Mouse (Mus musculus) left cerebral cortex, postnatal 10 days (tissue): Measurements from ENCODE around the gene Reps2. TPM values are rescaled to one million over a fixed set of nuclear protein-coding genes. Genes with fewer than 3 reads are reported as not detected.

ENCODE experiments used
- DNase-seq, 2 experiments: peaks; one replicate each; pipeline ENCODE4 v3.0.0; 2021 to 2022; ENCODE audit warnings: low spot score in 2 of 2, mixed read lengths in 1 of 2; ENCODE audit errors: extremely low spot score in 1 of 2
- intact Hi-C: fragments of 180-260 bp; cut with DNase I; formaldehyde crosslinking; loops from one replicate; pipeline ENCODE4 v1.15.1; 2025
- total RNA-seq, 2 experiments: library from RNA; stranded (reverse); gene quantifications; 2 replicates each; pipeline ENCODE4 v1.2.3; 2021

Gene Reps2
- total RNA-seq, 2 experiments from 2014 or later, result 84.1 to 89.3 TPM

DNA sequence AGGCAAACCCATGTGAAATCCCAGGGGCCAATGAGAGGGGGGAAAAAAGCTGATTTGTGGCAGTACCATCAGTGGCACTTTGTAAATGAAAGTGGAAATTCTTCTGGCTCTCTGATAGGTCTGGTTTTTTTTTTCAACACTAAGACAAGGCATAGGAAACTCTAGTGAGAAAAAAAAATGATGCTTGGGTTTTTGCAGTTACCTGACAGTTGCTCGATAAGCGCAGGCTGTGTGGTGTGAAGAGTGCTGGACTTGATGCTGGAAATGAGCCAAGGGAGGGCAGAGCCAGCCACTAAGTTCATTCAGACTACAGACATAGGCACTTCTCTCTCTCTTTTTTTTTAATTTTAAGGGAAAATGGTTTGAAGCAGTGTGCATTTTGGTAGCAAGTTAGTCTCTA, 123.1 kb downstream of the Reps2 start:
- intact Hi-C loops, result no loop called here
- no peak for DNase-seq

DNA sequence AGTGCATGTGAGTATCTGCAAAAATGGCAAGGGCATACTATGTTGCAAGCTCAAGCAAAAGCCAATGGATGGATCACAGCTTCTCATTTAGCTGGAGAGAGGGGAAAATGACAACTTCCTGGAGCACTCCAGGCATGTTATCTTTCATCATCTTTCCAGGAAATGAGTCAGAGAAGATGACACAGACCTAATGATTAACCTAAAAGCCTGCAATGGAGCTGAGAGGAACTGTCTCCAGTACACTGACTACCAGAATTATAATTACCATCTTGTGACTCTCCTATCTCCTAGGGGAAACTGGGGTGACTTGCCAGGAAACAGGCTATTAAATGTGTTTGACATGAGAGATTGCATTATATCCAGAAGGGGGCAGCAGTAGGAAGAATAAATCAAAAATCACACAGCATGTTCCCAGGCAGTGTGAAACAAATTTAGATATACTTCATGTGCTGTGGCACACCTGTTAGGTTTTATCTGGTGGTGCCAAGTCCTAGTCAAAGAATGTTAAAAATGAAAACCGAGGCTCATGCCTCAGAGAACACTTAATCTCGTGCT, 132.9 kb downstream of the Reps2 start:
- DNase-seq, result no peak
- intact Hi-C loops, result loop anchor here (10.0 kb wide), 1 partner anchor 254 kb away; the partner anchor contains the start of gene Rbbp7

DNA sequence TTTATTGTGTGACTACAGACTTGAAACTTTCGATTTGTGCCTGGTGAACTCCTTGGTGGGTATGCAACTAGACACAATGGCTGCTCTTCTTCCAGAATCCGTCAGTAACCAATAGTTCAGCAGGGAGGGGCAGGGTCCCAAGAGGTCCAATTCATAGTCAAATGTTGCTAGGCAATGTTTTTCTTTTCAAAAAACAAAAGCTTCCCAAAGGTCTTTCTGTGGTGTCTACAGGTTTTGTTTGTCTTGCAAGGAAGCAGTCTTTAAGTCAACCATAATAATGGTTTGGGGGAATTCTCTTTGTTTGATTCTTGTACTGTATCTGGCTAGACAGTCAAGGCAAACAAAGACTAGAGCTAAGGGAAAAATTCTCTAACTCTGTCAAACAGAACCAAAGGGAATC, 138.3 kb downstream of the Reps2 start:
- no peak for DNase-seq
- intact Hi-C loops, result no loop called here

DNA sequence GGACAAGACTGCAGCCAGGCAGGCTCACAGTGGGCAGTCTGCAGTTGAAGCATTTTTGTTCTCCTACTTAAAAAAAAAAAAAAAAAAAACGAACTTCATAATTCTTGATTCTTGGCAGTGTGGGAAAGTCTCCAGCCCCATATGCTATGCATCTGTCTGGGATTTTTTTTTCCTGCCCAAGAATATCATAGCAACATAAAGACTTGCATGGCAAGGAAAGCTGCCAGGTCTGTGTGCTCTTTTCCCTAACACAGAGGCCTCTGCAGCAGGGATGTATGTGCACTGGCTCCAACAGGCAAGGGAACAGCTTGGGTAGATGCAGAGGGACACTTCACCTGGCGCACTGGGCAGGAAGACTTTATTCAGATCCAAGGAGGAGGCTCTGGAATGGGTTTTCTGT, 140.0 kb downstream of the Reps2 start:
- intact Hi-C loops, result no loop called here
- DNase-seq, result peak in 1 of 2 experiments; percentile 25

DNA sequence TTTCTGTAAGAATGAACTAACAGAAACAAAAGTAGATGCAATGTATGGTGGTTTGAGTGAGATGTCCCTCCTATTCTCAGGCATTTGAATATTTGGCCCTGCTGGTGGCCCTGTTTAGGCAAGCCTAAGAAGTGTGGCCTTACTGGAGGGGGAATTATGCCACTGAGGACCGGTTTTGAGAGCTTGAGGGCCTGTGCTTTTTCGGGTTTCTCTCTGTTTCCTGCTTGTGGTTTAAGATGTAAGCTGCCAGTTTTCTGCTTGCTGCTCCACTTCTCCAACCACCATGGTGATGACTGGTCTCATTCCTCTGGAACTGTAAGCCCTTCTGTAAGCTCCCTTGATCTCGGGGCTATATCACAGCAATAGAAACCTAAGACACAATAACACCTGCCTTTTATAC, 142.5 kb downstream of the Reps2 start:
- intact Hi-C loops, result no loop called here
- DNase-seq, result no peak

DNA sequence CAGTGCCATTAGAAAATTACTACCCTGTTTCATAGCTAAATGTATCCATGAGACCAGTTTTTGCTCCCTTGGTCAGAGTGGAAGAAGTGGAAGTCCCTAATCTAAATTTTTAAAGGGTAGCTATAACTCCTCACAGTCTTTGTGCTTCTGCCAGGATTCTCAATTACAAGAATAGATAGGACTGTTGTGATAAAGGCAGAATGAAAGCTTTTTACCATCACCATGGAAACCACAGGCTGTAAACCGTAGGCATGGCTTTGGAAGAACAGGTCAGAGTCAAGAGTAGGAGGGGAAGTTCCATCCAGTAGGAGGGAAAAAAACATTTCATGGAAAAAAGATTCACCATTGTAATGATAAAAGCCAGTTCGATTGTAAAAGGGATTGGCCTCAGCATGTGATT, 147.0 kb downstream of the Reps2 start:
- no peak for DNase-seq
- intact Hi-C loops, result no loop called here

DNA sequence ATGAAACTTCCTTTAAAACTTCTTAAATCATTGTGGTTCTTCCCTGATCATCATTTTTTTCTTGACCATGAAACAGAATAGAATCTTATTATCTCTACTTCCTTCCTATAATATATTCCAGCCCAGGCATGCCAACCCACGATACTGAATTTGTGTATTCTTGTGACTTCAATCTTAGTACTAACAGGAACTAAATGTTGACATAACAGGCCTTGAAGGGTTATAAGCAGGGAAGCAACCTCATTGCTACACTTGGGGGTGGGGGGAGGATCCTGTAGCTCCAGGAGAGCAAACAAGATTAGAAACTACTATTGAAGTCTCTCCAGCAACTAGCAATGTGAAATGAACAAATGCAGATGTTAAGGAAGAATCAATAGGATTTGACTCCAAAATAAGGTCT, 154.8 kb downstream of the Reps2 start:
- intact Hi-C loops, result no loop called here
- no peak for DNase-seq

DNA sequence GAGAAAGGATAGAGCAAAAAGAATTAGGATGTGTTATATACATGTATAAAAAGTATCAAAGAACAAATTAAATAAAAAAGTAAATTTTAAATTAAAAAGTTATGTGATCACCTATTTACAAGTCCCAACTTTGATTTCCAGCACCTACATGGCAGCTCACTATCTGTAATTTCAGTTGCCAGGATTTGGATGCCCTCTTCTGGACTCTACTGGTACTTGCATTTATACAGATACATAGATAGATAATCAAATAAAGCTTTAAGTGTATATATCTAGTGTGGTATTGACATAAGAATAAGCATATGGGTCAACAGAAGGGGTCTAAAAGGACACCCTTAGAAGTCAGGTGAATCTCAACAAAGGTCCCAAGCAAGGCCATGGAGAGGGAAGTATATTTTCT, 155.7 kb downstream of the Reps2 start:
- DNase-seq, result no peak
- intact Hi-C loops, result no loop called here

DNA sequence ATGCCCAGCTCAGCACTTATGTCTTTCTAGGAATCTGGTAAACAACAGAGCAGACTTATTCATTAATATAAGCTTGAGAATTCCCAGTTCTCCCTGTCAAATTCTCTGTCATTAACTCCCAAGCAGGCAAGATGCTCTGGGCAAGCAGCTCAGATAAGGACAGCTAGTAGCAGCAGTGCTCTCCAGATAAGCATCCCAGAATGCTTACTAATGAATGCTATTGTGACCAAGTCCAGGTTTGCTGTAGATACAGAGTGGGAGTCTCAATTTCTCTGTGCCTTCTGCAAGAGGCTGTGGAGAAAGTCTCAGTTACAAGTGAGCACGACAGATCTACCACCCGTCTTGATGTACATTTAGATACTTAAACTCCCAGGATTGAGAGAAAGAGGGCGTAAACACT, 173.2 kb downstream of the Reps2 start:
- no peak for DNase-seq
- intact Hi-C loops, result no loop called here

DNA sequence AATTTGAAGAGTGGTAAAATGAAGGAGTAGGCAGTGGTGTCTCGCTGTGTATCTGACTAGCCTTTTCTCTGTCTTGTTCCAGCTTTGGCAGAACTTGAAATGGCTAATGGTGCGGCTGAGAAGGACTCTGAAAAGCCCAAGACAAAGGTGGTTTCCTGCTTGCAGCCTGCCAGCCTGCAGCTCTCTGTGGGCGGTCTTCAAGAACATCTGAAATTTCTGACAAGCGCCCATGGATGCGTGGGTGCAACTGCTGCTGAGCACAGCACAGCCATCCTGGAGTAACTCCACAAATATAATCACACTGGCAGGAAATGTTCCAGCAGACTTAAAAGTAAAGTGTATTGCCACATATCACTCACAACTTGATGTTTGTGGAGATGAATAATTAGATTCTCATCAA, 181.3 kb downstream of the Reps2 start:
- peak; percentile 34 to 36 for DNase-seq
- intact Hi-C loops, result no loop called here

DNA sequence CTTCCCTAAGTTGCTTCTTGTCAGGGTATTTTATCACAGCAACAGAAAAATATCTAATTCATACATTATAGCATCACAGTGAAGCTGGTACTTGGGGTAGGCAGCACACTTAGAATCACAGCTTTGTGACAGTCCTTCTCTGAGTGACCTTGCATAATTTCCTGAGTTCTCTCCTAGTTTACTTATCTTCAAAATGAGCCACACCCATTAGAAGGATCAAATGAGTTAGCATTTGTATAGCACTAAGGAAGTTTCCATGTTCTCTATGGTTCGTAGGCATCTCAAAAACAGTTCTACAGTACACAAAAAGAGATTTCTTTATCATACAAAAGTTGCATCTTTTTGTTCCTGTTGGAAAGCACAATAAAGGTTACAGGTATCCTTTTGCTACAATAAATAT, 187.0 kb downstream of the Reps2 start:
- intact Hi-C loops, result loop anchor here (10.0 kb wide), 1 partner anchor 492 kb away; no protein-coding TSS in a partner anchor
- no peak for DNase-seq

DNA sequence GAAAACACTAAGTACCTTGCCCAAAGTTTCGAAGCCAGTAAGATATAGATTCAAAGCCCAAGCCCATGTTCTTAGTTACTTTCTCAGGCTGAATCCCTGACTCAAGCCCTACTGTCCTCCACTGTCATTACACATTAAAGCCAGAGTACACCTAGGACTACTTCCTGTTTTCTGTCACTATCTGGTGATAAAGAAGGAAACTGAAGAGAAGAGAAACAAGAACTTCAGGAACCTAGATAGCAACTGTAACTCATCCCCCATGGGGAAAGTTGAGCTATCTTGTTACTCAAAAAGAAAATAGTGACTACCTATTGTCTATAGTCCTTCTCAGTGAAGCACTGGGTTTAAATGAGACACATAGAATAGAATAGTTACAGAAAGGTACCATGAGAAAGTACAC, 188.1 kb downstream of the Reps2 start:
- intact Hi-C loops, result loop anchor here (10.0 kb wide), 1 partner anchor 491 kb away; no protein-coding TSS in a partner anchor
- no peak for DNase-seq

DNA sequence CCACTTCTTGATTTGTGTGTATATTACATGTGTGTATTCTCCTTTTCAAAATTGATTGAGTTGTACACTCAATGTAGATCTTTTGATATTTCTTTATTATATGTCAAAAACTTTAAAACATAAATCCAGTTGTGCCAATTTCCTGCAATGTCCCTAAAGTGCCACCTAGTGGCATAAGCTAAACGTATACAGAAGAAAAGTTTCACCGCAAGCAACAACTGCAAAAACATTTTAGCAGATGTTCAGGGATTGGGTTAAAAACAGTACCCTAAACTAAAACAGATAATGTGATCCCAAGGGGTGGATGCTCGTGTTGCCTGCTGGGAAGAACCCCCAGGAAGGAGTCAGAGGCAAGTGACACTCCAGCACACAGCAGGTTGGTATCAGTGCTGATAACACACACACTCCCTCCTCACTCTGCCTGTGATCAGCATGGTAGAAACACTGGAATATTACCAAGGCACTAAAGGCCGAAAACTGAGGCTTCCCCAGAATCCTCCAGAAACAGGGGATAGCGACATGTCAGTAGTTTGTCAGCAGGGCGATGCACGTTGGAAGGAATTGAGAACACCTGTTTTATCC, 189.5 kb downstream of the Reps2 start:
- intact Hi-C loops, result loop anchor here (10.0 kb wide), 1 partner anchor 489 kb away; no protein-coding TSS in a partner anchor
- DNase-seq, result no peak

DNA sequence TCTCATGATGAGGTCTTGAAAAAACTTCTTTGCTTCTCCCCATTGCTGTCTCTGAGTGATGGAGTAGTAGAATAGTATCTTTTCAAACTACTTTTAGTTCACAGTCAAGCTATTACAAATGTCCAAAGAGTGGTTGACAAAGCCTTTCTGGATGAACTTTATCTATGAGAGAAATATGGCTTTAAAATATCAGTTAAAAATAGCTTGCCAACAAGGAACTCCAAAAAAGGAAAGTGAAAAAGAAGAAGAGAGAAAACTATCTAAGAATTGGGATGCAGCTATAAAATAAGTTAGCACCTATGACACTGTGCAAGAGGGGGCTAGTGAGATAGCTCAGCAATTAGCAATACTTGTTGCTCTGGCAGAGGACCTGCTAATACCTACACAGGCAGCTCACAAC, 190.8 kb downstream of the Reps2 start:
- no peak for DNase-seq

DNA sequence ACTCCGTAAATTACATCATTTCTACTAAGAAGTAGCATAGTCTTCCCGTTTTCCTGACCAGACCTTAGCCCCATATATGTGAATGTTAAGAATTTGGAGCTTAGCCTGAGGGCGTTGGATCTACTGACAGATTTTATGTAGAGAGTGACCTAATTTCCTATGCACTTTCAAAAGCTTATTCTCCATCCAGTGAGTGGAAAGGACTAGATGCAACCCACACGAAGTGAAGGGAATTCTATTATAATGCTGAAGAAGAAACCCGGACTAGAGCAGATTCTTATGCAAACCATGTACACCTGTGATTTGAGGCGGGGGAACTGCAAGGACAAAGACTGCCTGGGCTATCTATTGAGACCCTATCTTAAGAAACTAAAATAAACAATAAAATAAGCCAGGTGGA, 195.5 kb downstream of the Reps2 start:
- no peak for DNase-seq
- intact Hi-C loops, result no loop called here

More for the DNA sequence above, 190.8 kb downstream of the Reps2 start:
- intact Hi-C loops, result loop anchor here (10.0 kb wide), 1 partner anchor 488 kb away; no protein-coding TSS in a partner anchor

DNA sequence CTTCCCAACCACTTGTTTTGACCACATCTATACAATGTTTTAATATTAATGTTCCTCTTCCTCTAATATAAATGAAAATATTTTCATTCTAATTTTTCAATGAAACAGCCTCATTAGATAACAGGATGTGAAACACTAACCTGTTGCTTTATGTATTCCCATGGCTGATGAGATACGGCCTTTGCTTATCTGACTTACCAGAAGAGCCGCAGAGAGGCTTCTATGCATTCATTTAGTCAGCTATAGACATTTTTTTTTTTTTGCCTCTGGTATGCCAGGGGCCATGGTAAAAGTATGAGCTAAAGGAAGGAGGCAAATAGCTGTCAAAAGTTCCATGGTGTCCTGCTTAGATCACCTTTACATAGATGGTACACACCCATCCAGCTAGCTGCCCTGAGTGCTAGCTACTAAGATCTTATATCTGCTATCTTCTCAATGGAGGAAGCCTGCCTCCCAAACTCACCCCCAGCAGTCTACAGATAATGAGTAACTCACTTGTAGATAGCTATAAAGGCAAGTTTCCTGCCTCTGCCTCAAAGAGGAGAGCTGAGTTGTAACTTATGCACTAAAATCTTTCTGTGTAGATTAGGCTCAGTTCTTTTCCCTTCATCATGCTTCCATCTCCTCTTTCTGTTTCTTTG, 196.7 kb downstream of the Reps2 start:
- intact Hi-C loops, result no loop called here
- no peak for DNase-seq

DNA sequence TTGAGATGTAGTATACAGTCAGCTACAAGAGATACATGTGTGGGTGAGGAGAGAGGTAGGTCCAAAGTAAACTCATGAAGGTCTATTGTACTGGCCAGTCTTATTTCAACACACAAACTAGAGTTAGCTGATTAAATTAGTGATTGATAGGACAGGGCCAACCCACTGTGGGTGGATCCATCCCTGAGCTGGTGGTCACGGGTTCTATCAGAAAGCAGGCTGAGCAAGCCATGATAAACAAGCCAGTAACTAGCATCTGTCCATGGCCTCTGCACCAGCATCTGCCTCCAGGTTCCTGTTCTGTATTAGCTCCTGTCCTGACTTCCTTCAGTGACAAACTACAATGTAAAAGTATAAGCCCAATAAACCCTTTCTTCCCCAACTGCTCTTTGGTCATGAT, 200.1 kb downstream of the Reps2 start:
- intact Hi-C loops, result no loop called here
- DNase-seq, result no peak

DNA sequence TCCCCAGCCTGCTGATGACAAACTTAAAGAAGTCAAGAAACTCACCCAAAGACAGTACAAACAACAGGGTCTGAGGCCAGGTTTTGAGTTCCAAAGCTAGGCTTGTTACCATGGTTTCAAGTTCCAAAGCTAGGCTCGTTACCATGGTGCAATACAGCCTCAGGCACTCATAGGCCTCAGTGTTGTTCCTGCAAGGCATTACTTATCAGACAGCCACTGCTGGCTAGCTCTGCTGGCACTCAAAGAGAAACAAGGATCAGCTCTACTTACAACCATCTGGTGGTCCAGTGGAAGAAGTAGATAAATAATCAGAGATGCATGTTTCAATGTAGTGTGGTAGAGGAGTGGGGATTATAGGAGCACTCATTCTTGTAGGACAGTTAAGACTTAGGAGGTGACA, 200.5 kb downstream of the Reps2 start:
- intact Hi-C loops, result no loop called here
- DNase-seq, result no peak

DNA sequence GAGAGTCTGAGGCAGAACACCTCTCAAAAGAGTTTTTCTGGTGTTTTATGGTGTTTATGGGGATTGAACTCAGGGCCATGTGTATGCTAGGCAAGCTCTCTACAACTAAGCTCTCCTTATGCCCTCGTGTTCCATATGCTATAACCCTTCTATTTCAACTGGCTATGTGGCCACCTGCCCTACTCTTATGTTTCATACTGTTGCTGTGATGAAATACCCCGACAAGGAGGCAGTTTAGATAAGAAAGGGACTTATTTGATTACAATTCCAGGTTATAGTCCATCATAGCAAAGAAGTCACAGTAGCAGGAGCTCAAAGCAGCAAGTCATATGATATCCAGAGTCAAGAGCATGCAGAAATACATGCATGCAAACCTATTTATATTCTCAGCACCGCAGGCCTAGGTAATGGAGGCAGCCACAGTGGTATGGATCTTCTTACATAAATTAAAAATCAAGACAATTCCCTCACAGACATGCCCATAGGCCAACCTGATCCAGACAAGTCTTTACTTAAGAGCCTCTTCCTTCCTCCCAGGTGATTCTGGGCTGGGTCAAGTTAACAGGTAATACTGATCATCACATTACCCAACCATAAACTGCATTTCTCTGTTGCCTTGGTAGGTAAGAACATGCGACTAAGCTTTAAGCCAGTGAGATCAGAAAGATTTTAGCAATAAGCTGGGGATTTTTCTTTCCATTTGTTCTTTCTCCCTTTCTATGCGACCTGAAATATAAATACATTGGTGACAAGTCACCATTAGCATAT, 210.5 kb downstream of the Reps2 start:
- intact Hi-C loops, result no loop called here
- no peak for DNase-seq

DNA sequence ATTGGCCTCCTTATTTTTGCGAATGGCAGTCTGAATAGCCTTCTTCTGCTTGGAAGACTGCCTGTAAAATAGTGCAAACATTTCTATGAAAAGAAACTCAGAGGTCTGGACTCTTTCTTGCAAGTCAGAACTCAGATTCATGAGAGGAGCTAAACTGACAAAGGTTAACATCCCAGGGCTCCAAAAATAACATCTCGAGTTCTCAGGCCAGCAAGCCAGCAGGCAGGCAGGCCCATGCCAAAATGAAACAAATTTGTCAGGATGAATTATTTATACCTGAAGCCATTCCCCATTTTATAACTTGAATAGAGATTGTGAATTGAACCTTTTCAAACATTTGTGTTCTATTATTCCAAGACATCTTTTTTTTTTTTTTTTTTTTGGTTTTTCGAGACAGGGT, 215.8 kb downstream of the Reps2 start:
- intact Hi-C loops, result no loop called here
- no peak for DNase-seq
